16 mouse cellular contexts compared by ENCODE assay signal in the genomic region with DNA sequence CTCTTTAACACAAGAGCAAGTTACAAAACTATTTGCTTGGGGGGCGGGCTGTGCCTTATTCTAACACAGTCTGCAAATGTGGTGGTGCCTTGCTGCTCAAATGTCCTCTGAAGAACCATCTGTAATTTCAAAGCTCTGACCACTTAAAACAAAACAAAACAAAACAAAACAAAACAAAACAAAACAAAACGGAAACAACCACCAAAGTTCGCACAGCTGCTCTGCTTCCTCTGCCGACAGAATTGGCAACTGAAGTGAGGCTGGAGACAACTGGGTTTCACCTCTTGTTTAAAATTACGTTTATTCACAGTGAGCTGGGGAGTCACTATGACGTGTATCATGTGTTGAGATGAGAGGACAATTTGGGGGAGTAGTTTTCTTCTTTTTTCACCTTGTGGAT.
"Had no signal": no experiment of that assay in that cellular context is flagged by ENCODE, and none has a peak within 500 bp of the region (broad histone marks: within the 10 kb centered on the region; RNA-seq: fewer than 3 reads in every experiment).

No protein-coding gene starts in this region.

- H3K4me1 ChIP-seq: neural tube, embryonic 13.5 days; neural tube, embryonic 15.5 days; stomach, embryonic 15.5 days had no signal

- H3K4me2 ChIP-seq: neural tube, embryonic 13.5 days; neural tube, embryonic 15.5 days; stomach, embryonic 15.5 days had no signal

- H3K9me3 ChIP-seq: neural tube, embryonic 13.5 days; neural tube, embryonic 15.5 days; stomach, embryonic 15.5 days had no signal

- H3K27ac ChIP-seq: neural tube, embryonic 13.5 days; neural tube, embryonic 15.5 days; stomach, embryonic 15.5 days; stomach, postnatal 0 days had no signal

- H3K36me3 ChIP-seq: neural tube, embryonic 13.5 days; neural tube, embryonic 15.5 days; stomach, embryonic 15.5 days had no signal

- H3K4me3 ChIP-seq: neural tube, embryonic 13.5 days; neural tube, embryonic 15.5 days; stomach, embryonic 15.5 days had no signal

- DNase-seq: retina, postnatal 1 day; right cerebral cortex, adult 18-20 months; right cerebral cortex, postnatal 14 days; right cerebral cortex, postnatal 25 days; right cerebral cortex, postnatal 4 days; spleen, adult 18-20 months; thymus, adult 18-20 months; thymus, adult 2 months; thymus, postnatal 14 days; thymus, postnatal 25 days; thymus, postnatal 36 days; thymus, postnatal 4 days had no signal

- H3K27me3 ChIP-seq: neural tube, embryonic 13.5 days; neural tube, embryonic 15.5 days; stomach, embryonic 15.5 days had no signal

- H3K9ac ChIP-seq: neural tube, embryonic 13.5 days; neural tube, embryonic 15.5 days; stomach, embryonic 15.5 days had no signal
